Mouse (Mus musculus): ENCODE results near the gene Inpp5k.

DNA sequence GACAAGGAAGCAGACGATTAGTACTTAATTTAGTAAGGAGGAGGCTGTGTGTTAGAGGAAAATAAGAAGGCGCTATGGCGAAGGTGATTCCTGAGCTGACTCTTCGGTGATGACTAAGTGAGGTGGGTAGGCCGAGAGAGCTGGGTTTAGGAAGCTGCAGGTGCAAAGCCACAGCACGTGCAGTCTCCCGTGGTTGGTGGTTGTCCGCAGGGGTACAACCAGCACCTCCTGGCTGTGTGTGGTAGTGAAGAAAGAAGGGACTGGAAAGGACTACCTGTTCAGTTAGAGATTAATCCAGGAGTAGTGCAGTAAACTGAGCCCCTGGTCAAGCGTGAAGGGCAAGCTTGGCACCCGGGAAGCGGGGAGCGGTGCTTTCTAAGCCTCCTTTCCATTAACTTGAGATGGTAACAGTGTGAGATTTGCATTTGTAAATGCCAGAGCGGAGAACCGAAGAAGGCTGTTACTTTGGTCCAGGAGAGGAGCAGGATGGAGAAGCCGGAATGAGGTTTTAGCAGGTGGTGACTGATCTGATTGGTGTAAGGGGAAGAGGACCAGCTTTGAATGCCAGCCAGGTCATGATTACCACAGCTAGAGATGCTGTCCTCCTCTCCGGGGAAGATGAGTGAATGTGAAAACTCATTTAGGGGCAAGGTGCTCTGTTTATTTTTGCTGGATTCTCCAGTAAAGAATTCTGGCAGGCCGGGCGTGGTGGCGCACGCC lies 21.6 kb downstream of the Inpp5k start:
- TF ChIP-seq POLR2A (IDR thresholded peaks at IDR 0.05; ENCODE audit: extremely low read depth, insufficient read depth, low read length) (no peak), CTCF (IDR thresholded peaks at IDR 0.05; ENCODE audit: extremely low read depth, insufficient read depth, low read length) (no peak)

Measured in cortical plate, adult 2 months (tissue).